Mouse (Mus musculus) gastrocnemius, postnatal 10 days (tissue): Measurements from ENCODE around the gene Plxna1. TPM values are rescaled to one million over a fixed set of nuclear protein-coding genes. Genes with fewer than 3 reads are reported as not detected.
A peak's percentile ranks its signal among the peaks of the same experiment; 100 is the strongest.

Experiments
- DNase-seq: peaks from one replicate; pipeline ENCODE4 v3.0.0; 2021; ENCODE audit warnings: mixed read lengths
- total RNA-seq, 2 experiments: library from RNA; stranded (reverse); gene quantifications; 2 replicates each; pipeline ENCODE4 v1.2.3; 2021

The Plxna1 gene
- total RNA-seq, 2 experiments from 2014 or later = 44.1 to 54.4 TPM

DNA sequence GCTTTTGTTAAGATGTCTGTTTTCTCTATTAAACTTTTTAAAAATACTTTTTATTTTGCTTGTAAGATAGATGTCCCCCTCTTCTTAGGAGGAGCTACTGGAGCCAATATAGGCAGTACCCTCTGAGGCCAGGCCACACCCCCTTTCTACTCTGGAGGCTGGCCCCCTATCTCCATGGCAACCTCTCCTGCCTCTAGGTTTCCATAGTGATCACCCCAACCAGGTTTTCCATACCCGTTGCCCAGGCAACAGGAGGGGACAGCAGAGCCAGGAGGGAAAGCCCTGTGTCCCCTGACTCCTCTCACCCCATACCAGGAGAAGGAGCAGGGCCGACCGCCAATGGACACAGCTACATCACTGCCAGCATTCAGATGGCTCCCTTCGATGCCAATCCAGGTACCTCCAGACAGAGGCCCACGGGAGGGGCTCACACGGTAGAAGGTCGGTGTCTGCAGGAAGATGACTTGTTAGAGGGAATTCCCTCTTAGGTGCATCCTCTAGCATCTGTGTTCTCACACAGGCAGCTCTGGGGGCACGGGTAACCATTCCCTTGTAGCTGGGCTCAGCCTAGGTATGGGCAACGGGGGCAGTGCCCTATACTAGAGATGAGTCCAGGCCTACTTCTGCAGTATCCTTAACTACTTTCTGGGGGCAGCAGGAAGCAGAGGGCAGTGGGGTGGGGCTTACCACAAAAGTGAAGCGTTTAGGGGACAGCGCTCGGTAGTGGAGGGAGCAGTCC, 28.3 kb downstream of the Plxna1 start:
- DNase-seq = no peak

DNA sequence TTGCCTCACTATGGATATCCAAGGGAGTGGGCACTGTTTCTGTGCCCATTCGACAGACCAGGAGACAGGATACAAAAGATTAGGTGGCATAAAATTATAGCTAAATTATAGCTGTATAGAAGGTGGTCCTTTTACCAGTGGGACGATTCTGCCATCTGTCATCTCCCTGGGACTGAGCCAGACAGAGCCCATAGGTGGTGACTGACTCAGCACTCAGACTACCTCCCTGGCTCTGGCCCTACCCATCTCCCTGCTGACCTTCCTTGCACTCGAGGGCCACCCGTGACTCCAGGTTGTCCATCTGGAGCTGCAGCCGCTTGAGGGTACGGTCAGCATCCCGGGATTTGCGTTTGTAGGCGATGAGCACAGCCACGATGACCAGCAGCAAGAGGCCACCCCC, 31.5 kb downstream of the Plxna1 start:
- DNase-seq = no peak

DNA sequence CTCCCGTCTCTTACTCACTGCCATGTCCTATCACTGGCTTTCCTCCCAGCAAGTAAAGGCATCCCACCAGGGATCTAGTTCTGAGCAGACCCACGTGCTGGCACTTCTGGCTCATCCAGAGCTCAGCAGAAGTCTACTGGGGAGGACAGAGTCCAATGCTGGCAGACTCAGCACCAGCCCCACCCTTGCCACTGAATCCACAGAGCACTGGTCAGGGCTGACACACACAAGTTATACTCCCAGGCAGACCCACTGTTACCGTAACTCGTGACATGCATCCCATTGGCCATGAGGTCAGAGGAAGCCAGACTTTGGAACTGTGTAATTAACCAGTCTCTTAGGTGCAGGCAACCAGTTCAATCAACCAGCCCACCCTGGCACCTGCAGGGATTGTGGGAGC, 33.8 kb downstream of the Plxna1 start:
- no peak for DNase-seq

DNA sequence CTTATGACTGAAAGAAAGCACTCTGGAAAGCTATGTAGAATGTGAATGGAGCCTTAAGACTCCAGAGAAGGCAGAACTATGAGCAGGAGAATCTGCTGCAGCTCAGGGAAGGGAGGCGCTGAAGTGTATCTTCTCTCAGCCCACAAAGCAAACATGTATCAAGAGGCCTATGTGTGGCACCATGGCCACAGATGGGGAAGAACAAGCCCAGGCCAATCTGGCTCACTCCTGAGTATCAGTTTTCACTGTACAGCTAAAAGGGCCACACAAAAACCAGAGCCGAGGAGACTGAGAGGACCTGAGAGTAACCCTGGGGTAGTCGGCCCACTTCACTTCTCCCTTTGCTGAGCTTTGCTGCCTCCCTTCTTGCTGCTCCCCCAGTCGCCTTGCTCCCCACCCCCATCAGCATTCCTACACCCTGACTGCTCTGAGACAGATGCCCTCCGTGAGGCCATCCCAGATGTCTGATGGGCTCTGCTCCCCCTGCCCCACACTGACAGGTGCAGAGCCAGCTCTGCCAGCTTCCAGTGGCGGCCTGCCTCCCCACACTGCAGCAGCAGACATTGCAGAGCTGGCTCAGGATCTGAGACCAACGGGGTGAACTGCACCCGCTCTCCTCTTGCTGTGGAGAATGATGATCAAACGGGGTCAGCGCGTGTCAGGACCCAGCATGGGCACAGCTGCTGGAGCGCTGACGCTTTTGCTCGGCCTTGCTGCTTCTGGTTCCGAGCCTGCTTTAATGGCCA, 34.5 kb downstream of the Plxna1 start:
- DNase-seq = peak; percentile 48

DNA sequence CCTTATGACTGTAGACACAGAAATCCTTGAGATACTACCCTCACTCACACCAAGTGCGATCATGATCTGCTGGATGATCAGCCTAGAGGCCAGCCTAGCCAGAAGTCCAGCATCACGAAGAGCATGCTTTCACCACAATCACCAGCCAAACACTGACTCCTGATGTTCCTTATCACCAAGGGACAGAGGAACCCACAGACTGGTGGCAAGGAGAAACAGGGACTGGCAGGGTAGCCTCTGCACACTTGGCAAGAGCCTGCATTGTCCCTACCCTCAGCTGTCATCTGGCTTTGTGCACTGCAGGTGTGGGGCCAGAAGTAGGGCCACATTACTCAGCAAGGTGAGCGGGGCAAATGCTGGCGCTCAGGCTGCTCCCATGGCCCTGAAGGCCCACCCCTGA, 37.6 kb downstream of the Plxna1 start:
- no peak for DNase-seq

DNA sequence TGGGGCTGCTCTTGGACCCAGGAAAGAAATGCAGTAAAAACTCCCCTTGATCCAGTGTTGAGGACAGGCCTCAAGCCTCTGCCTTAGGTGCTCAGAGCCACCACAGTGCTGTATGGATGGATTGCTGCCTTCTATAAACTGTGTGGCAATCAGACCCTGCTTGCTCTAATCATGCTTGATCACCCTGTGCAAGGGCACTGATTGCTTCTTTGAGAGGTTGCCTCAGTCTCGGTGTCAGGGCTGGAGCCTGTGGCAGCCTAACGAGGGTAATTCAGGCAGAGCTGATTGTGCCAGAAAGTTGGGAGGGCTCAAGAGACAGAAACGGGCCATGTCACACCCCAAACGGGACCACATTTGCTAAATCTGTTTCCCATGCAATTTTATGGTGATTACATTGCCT, 47.2 kb downstream of the Plxna1 start:
- DNase-seq = no peak

DNA sequence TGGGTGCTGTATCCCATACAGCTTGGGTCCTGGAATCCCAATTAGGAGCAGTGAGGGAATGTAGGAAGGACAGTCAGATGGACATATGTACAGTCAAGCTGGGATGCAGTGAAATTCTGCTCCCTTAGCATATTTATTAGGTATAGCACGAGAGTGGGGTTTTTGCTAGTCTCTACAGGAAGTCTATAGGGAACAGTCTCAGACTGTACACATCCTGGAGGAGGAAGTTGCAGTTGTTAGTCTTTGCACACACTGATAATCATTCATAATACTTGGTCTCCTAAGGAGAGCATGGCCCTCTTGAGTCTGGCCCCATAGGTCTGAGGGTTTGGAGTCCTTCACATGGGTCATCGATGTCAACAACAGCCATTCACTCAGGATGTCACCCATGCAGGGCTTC, 50.9 kb downstream of the Plxna1 start:
- DNase-seq = no peak

DNA sequence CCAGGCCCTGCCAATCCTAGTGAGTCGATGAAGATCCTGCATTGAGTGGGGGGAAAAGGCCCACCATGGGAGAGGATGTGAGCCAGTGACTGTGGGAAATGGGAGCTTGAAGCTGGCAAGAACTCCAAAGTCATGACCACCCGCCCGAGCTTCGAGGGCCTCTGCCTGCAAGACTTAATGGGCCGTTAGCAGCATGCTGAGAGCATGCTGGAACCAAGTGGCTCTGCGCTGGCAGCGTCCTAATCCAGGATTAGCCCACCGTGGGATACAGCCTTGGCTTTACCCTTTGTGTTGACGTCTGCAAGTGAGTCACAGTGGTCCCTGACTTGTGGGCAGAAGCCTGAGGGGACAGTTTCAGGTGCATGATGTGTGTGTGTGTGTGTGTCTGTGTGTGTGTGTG, 52.2 kb downstream of the Plxna1 start:
- DNase-seq = no peak

DNA sequence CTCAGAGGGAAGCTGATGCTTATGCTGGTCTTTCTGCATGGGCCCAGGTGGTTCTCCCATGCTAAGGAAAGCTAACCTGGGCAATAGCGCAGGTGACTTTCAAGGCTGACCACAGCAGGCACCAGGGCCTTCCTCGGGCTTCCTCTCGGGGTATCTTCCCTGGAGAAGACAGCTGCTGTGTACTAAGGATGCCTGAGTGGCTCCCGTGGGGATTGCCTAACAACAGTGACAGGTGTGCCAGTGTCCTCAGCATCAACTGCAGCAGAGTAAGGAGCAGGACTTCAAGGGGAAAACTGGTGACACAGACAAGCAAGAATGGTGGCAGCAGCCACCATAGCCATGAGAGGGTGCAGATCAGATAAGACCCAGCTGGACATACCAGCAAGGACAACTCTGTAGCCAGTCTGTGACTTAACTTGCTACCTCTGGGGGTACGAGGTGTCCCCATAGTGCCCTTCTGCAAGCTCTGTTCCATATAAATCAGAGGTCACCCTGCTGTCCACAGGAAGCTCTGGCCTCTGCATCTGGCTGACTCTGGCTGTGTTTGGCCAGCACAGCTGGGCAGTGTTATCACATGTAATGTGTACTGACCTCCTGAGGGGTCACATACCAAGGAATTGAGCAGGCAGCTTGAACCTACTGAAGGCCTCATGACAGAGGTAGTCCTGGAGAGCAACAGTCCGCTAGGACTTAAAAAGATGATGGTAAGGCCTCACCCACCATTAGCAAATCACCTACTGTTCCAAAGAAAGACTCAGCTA, 54.0 kb downstream of the Plxna1 start:
- no peak for DNase-seq

DNA sequence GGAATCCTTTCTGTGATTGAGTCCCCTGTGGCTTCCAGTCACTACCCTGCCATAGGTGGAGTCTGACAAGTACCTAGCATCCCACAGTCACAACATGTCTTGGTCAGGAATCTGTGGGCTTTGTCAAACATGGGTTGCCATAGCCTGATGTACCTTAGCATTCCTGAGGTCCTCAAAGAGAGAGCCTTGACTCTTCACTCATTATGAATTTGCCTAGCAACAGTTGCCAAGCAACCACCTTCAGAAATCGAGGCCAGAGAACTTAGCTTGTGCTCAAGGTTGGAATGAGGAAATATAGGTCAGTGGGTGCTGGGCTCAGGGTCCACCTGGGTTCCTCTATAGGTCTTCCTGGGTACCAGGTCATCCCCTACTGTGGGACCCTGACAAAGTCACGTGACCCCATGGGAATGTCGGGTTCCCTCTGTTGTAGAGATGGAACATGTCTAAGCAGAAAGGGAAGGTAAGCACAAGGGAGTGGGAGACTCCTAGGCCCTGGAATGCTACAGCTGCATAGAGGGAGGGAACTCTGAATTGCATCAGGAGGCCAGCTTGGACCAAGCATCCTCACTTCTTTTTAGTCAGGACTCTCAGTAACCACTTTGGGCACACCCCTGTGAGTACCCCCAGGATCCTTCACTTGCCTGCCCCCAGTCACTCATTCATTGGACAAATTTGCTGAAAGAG, 57.9 kb downstream of the Plxna1 start:
- DNase-seq = no peak

DNA sequence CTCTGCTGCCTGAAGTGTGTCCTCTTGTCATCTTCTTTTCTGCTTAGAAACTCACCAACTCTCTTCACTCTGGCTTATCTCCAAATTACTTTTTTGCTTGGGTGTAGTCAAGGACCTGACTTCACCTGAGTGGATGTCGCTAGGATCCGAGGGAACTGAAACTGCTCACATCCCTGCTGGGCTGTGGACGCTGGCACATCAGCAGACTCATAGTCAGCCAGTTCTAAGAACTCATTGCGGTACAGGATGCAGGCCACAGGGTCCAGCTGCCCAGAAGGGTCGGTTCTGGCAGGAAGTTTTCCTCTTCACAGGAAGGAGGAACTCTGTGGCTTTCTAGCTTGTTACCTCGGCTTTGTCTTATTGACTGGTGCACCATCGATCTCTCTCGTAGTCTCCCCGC, 62.6 kb downstream of the Plxna1 start:
- no peak for DNase-seq

DNA sequence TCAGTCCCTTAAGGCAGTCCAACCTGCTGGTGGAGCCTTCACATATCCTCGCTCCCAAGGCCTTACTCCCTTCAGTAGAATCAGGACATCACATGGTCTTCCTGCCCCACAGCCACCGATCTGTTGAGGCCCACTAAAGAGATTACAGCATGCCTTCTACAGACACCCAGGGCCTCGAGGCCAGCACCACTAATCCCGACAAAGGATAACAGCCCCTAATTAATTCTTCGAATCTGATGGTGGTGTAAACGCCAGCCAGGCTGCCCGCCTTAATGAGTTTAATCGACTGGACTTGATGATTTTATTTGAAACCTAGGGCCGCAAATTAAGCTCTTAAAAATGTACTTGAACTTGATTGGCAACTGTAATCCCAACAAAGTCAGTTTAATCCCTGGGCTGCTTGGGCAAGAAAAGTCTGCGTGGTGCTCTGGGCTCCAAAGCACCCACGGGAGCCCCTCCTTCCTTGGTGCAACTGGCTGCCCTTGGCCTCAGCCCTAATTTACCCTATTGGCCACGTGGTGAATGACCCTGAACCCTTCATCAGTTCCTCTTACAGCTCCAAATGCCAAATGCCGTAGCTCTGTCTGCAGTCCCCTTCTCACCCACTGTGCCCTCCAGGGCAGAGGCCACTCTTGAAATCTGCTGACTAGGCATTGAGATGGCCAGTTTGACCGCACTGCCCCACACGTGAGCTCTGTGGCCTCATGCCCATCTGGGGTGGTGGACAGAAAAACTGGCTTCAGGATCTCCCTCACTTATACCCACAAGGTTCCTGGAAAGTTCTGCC, 65.3 kb downstream of the Plxna1 start:
- DNase-seq = no peak

DNA sequence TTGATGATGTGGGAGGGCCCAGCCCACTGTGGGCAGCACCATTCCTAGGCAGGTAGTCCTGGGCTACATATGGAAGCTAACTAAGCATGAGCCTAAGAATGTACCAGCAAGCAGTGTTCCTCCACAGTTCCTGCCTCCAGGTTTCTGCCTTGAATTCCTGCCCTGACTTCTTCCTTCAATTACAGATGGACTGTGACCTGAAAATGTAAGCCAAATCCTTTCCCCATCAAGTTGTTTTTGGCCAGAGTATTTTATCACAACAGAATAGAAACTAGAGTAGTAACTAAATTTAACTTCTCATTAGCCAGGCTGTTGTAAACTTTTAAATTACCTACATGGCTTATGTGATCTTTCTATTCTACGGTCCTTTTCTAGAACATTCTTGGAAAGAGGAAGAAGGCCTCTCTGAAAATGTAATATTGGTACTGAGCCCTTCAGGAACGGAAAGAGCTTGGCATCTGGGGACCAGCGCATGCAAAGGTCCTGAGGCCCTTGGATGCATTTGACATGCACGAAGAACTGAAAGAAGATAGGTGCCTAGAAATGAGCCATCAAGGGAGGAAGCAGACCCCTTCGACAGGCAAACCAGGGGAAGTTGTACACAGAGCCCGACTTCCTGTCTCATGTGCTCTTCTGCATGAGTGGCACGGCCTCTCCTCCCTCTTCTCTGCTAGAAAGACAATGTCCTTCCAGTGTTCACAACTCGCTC, 66.3 kb downstream of the Plxna1 start:
- DNase-seq = no peak

DNA sequence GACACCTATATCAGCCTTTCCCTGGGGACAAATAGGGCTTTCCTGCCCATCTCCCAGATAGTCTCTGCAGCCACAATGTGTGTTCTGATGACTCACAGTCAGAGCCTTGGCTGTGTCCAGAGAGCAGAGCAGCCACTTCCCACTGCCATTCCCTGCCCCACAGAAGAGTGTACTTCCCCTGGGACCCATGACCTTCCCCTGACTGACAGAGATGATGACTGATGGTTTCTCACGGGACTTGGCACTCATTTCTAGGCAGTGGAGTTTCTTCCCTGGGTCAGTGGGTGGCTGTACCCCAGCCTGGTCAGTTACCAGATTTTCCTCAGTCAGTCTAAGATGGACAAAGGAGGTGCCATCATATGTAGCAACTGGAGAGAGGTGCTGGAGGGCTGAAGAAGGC, 67.8 kb downstream of the Plxna1 start:
- no peak for DNase-seq

DNA sequence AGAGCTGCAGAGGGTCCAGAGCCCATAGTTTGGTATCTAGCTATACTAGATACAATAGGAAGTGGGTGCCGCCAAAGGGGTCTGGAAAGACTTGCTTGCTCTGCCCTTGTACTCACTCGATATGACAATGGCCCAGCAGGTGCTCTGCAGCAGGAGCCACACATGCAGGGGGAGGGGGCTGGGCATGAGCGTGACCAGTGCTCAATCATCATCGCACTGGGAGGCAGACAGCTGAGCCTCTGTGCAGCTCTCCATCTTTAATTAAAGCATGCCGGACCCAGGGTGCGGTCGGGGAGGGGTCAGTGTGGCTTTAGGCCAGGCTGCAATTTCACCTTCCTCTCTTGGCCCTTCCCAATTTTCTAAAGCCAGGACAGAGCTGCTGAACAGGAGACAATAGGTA, 70.9 kb downstream of the Plxna1 start:
- DNase-seq = no peak

DNA sequence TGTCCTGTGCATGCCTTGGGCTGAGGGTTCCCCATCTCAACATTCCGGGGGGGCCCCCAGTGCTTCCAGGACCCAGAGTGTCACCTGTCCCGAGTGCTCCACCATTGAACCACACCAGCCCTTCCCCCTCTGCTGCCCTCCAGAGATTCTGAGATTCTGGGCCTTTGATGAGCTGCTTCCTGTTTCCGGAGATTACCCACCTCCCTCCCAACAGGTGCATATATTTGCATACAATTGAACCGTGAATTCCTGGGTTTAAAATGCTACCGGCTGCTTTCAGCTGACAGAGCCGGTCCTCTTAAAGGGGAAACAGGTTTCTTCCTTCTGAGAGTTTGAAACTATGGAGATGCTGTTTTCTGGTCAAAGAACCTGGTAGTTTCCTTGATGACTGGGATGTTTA, 74.3 kb downstream of the Plxna1 start:
- no peak for DNase-seq

DNA sequence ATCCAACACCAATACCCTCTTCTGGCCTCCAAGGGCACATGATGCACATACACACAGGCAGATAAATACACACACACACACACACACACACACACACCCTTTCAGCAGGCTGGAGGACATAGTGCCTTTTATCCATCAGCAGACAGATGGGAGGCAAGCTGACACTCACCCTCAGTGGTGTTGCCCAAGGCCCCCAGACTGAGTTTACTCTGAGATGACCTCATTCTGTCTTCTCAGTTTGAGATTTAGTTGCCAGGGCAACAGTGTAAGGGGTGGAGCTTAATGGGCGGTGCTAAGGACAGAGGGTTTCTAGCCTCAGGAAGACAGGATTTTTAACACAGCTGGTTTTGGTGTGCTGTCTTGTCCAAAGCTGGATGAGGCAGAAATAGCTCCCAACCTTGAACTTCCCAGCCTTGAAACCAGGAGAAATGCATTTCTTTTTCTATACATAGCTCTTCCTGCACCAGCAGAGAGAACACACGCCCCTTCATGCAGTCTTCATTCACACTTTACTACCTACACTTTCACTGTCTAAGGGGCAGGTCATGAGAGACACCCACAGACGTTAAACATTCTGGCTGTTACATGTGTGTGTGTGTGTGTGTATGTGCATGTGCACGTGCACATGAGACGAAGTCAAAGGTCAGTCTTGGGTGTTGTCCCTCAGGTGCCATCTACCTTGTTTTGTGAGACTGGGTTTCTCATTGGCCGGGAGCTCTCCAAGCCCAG, 75.6 kb downstream of the Plxna1 start:
- no peak for DNase-seq

DNA sequence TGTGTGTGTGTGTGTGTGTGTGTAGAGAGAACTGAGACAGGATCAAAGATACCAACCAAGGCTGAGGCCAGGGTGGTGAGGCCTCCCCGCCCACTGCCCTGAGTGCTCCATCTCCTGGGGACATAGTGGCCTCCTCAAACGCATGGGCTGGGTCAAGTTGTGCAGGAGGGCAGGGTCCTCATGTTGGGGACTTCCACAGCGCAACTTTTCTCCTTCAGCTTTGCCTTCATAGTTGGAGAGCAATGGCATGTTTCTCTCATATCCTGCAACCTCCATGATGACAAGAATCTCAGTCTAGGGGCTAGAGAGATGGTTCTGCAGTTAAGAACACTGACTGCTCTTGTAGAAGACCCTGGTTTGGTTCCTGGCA, 76.1 kb downstream of the Plxna1 start:
- no peak for DNase-seq

DNA sequence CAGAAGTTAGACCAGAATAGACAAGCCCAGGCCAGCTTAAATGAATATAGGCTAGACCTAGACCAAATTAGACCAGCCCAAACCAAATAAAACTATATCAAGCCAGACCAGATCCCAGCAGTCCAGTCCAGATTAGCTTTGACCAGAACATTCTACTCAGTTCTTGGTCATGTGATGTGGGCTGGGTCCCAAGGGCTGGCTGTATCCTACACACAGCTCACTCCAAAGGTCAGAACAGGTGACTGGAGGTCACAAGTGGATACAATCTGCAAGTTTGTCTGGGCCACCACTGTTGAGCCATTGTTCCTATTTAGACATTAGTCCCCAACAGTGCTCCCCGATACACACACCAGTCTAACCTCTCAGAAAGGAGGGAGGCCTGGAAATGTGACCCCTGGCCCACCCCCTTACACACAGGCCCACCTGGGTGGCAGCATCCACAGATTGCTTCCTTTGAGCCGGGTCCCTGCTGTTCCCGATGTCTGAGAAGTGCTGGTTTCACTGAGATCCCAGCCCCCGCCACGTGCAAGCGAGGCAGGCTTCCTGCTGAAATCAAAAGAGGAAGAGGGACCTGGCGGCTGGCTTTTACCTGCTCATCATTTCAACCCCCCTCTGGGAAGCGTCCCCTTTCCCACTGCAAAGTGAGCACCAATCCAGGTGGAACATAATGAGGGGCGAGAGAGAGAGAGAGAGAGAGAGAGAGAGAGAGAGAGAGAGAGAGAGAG, 76.7 kb downstream of the Plxna1 start:
- no peak for DNase-seq

DNA sequence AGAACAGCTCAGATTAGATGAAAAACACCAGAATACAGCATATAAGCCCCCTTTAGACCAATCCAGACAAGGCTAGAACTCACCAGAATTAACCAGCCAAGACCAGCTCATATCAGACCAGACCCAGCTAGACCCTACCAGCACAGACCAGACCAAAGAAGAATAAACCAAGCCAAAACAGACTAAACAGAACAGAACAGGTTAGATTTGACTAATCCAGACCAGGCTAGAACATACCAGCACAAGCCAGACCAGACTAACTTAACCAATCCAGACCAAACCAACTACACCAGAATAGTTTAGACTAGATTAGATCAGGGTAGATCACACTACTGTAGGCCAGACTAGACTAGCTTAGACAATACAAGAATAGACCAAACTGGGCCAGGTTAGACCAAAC, 77.3 kb downstream of the Plxna1 start:
- no peak for DNase-seq
